Mouse (Mus musculus) liver, postnatal 0 days (tissue): Measurements from ENCODE around the gene Ntrk3. TPM values are rescaled to one million over a fixed set of nuclear protein-coding genes. Genes with fewer than 3 reads are reported as not detected.

Experiments used
- ATAC-seq: fragments of 200-750 bp; cut with Nextera tagmentation; 2 replicates; pipeline ENCODE4 v1.8.0; 2017; ENCODE audit warnings: mild to moderate bottlenecking, moderate library complexity
- DNase-seq: peaks from one replicate; pipeline ENCODE4 v3.0.0-alpha.2; 2016
- H3K27ac ChIP-seq: fragments of 300-500 bp; sonication (generic); 2 replicates; pipeline ENCODE4 v1.5.1; 2014; ENCODE audit warnings: antibody characterized with exemption, moderate library complexity, mild to moderate bottlenecking, low read depth
- H3K27me3 ChIP-seq: fragments of 300-500 bp; sonication (generic); 2 replicates; pipeline ENCODE4 v1.6.1; 2014; ENCODE audit warnings: low read length, control low read depth, mixed read lengths; ENCODE audit not compliant: insufficient read depth
- H3K36me3 ChIP-seq: fragments of 300-500 bp; sonication (generic); replicated peaks from 2 replicates; pipeline ENCODE4 v1.6.1; 2014; ENCODE audit warnings: mild to moderate bottlenecking, control low read depth, low read length, moderate library complexity, mixed read lengths; ENCODE audit not compliant: insufficient read depth
- H3K4me1 ChIP-seq: fragments of 300-500 bp; sonication (generic); 2 replicates; pipeline ENCODE4 v1.6.1; 2014; ENCODE audit warnings: antibody characterized with exemption, mild to moderate bottlenecking, control low read depth; ENCODE audit not compliant: insufficient read depth
- H3K4me2 ChIP-seq: fragments of 300-500 bp; sonication (generic); 2 replicates; pipeline ENCODE4 v1.6.1; 2014; ENCODE audit warnings: low read depth, mild to moderate bottlenecking, low read length, moderate library complexity, mixed read lengths
- H3K4me3 ChIP-seq: fragments of 300-500 bp; sonication (generic); 2 replicates; pipeline ENCODE4 v1.5.1; 2014; ENCODE audit warnings: low read depth, low read length
- H3K9ac ChIP-seq: fragments of 300-500 bp; sonication (generic); replicated peaks from 2 replicates; pipeline ENCODE4 v1.6.1; 2014; ENCODE audit warnings: mild to moderate bottlenecking, moderate library complexity
- H3K9me3 ChIP-seq: fragments of 300-500 bp; sonication (generic); 2 replicates; pipeline ENCODE4 v1.6.1; 2016; ENCODE audit warnings: mild to moderate bottlenecking, control low read depth, low read length, mixed read lengths
- CTCF ChIP-seq: sonication (generic); IDR thresholded peaks from 2 replicates; pipeline ENCODE4 v1.5.1; 2016; ENCODE audit warnings: antibody characterized with exemption, low read depth
- EP300 ChIP-seq: IDR thresholded peaks from 2 replicates; pipeline ENCODE4 v1.6.1; 2016; ENCODE audit warnings: antibody characterized with exemption, low read depth, mild to moderate bottlenecking
- WGBS: fragments of 180-500 bp; shearing (Covaris S2); extraction: QIAGEN DNeasy Blood & Tissue Kit; methylation state at CpG from one replicate; pipeline ENCODE4 v1.1.7; 2014; ENCODE audit not compliant: insufficient replicate concordance; 5-methylcytosine and 5-hydroxymethylcytosine counted together
- polyA plus RNA-seq: library from polyadenylated mRNA; unstranded; fragments of >200 nt; fragmentation: Nextera tagmentation; extraction: Ambion mirVana; gene quantifications from 2 replicates; pipeline ENCODE4 v1.2.1, GENCODE M21; 2015

Ntrk3 gene
- polyA plus RNA-seq, 1 experiment from 2014 or later = 0.16 TPM

DNA sequence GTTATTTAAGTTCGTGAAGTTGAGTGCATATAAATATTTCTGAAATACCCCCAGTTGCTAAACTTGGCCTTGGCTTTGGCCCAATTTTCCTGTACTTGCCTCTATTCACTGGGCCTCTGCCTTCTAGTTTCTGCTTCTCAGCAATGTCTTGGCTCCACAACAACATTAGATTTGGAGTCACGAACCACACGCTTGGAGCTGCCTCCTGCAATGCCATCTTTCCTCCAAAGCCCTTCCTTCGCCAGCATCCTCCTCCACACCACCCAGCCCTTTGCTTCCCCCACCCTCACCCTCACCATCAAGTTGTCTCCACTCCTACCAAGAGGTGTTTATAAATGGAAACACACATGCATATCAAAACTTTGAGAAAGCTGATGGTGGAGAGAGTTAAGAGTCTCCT, 340.6 kb downstream of the Ntrk3 start:
- Histone ChIP-seq H3K36me3 (no peaks in the 10 kb centered on the region), H3K4me1 (no peaks in the 10 kb centered on the region), H3K9me3 (no peaks in the 10 kb centered on the region), H3K27me3 (no peaks in the 10 kb centered on the region), H3K4me2 (no peak overlapping the region), H3K9ac (no peak overlapping the region), H3K27ac (no peak overlapping the region), H3K4me3 (no peak overlapping the region)
- ATAC-seq (no peak), DNase-seq (no peak)
- 70% methylated on average over 4 of the region's 4 CpGs for WGBS
- TF ChIP-seq EP300 = no peak
- no peak for TF ChIP-seq CTCF

DNA sequence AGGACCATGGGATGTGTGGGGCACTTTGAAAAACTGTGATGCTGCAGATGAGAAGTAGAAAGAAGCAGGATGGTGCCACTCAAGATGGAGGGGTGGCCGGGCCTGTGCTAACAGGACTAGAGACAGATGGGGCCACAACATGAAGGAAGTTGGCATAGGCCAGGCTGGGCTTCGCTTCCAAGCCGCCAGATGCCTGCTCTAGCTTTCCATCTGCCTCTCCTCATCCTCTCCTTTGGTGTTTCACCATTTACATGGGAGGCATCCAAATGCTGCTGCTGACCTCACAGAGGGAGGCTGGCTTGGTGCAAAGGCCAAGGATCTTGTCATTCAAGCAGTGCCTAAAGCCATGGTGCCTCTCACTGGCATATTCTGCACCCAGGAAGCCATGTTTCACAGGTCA, 347.8 kb downstream of the Ntrk3 start:
- Histone ChIP-seq H3K9ac (no peak overlapping the region), H3K4me2 (no peak overlapping the region), H3K27me3 (no peaks in the 10 kb centered on the region), H3K36me3 (no peaks in the 10 kb centered on the region), H3K4me3 (no peak overlapping the region), H3K4me1 (no peaks in the 10 kb centered on the region), H3K27ac (no peak overlapping the region), H3K9me3 (no peaks in the 10 kb centered on the region)
- no peak for ATAC-seq
- no peak for DNase-seq
- WGBS = 79% methylated on average over 3 of the region's 3 CpGs
- TF ChIP-seq CTCF = no peak
- TF ChIP-seq EP300 = no peak

DNA sequence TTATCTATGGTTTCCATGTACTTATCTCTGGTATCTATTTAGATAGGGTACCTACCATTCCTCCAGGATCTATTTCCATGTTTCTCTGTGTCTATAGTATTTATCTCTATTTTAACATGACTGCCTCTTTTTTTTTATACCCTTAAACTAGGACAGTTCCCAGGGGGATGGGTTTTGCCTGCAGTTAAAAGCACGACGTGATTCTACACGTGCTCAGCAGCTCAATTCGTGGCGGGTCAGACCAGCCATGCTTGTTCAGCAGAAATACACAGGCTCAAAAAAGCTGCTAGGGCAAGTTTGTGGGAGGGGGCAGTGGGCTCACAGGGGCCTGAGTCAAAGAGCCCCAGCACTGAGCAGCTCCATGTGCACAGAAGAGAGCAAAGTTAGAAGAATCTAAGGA, 349.7 kb downstream of the Ntrk3 start:
- no peak for DNase-seq
- Histone ChIP-seq H3K9me3 (no peaks in the 10 kb centered on the region), H3K36me3 (no peaks in the 10 kb centered on the region), H3K4me2 (no peak overlapping the region), H3K9ac (no peak overlapping the region), H3K4me3 (no peak overlapping the region), H3K27me3 (no peaks in the 10 kb centered on the region), H3K27ac (no peak overlapping the region), H3K4me1 (no peaks in the 10 kb centered on the region)
- 85% methylated on average over 5 of the region's 5 CpGs for WGBS
- TF ChIP-seq CTCF = no peak
- TF ChIP-seq EP300 = no peak
- no peak for ATAC-seq

DNA sequence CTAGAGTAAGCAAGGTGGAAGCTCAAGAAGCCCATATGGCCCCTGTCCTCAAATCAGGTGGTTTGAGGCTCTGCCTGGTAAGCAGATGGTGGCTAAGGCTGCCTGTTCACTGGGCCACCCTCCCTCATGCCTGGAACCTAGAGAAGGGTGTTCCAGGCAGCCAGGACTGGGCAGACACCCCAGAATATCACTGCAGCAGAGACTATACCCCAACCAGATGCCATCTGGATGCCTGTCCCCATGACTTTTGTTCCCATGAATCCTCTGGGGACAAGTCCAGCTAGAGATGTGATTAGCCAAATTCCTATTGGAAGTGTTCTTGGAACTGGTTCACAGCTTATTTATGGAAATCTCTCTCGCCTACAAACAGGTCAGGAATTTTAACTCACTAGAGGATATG, 351.8 kb downstream of the Ntrk3 start:
- TF ChIP-seq CTCF = no peak
- no peak for TF ChIP-seq EP300
- 42% methylated on average over 1 of the region's 1 CpGs for WGBS
- no peaks in the 10 kb centered on the region for H3K36me3 ChIP-seq
- H3K27ac ChIP-seq = no peak overlapping the region
- no peaks in the 10 kb centered on the region for H3K4me1 ChIP-seq
- DNase-seq (no peak), ATAC-seq (no peak)
- H3K9me3 ChIP-seq = no peaks in the 10 kb centered on the region
- no peak overlapping the region for H3K9ac ChIP-seq
- H3K4me3 ChIP-seq = no peak overlapping the region
- H3K4me2 ChIP-seq = no peak overlapping the region
- no peaks in the 10 kb centered on the region for H3K27me3 ChIP-seq

DNA sequence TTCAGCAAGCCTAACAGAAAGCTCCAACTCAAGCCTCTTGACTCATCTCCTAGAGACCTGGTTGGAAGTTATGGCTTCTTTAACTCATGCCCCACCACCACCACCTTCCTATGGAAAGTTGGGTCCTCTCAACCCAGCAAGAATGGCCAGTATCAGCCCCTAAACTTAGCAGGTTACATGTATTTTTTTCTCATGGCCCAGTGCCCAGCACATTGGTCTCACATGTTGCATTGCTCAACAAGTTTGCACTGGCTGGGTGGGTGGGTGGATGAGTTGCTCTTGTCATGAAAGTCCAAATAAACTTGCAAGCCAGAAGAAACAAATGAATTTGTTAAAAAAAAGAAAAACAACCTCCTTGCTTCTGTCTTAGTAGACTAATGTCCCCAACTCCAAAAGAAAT, 353.7 kb downstream of the Ntrk3 start:
- no peaks in the 10 kb centered on the region for H3K9me3 ChIP-seq
- H3K4me2 ChIP-seq = no peak overlapping the region
- no peaks in the 10 kb centered on the region for H3K27me3 ChIP-seq
- no peak overlapping the region for H3K9ac ChIP-seq
- no peaks in the 10 kb centered on the region for H3K36me3 ChIP-seq
- H3K27ac ChIP-seq = no peak overlapping the region
- no peak for DNase-seq
- H3K4me3 ChIP-seq = no peak overlapping the region
- no peak for ATAC-seq
- no peaks in the 10 kb centered on the region for H3K4me1 ChIP-seq
- no peak for TF ChIP-seq EP300
- no peak for TF ChIP-seq CTCF

DNA sequence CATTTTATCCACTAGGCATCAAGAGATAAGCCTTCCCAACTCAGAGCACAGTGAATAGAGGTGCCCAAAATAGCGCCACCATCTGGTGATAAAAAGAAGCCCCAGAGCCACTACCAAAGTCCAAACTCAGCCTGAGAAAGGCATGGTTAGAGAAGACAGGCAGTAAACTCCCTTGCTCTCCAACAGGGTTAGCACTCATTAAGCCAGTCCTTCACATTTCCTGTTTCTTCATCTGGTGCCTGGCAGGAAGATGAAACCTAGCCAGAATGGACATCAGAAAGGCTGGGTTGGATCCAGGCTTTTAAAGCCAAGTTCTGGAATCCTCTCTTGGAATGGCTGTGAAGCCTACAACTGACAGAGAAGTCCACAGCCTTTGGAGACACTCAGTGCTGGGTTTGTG, 355.7 kb downstream of the Ntrk3 start:
- H3K9ac ChIP-seq = no peak overlapping the region
- H3K4me2 ChIP-seq = no peak overlapping the region
- no peaks in the 10 kb centered on the region for H3K9me3 ChIP-seq
- WGBS = 38% methylated on average over 1 of the region's 1 CpGs
- no peaks in the 10 kb centered on the region for H3K4me1 ChIP-seq
- no peaks in the 10 kb centered on the region for H3K27me3 ChIP-seq
- H3K4me3 ChIP-seq = no peak overlapping the region
- DNase-seq = no peak
- H3K27ac ChIP-seq = no peak overlapping the region
- TF ChIP-seq CTCF = no peak
- TF ChIP-seq EP300 = no peak
- ATAC-seq = no peak
- no peaks in the 10 kb centered on the region for H3K36me3 ChIP-seq

DNA sequence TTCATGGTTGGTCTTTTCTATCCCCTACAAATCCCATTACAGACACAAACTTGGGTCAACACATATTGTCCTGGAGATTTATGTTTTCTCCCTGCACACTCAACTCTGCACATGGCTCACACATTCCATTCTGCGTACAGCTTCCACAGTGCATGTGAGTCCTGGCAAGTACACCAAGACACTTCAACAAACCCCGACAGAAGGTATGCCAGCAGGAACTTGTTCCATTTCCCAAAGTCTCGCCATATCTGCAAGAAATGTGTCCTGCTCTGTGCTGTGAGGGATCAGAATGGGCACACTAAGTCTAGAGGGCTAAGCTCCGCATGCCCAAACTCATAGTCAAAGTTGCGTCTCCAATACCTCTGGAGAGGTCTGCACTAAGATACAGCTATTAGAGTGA, 358.0 kb downstream of the Ntrk3 start:
- no peak overlapping the region for H3K27ac ChIP-seq
- no peaks in the 10 kb centered on the region for H3K36me3 ChIP-seq
- DNase-seq (no peak), ATAC-seq (no peak)
- TF ChIP-seq CTCF (no peak), EP300 (no peak)
- no peaks in the 10 kb centered on the region for H3K4me1 ChIP-seq
- no peak overlapping the region for H3K4me2 ChIP-seq
- H3K4me3 ChIP-seq = no peak overlapping the region
- H3K9me3 ChIP-seq = no peaks in the 10 kb centered on the region
- 75% methylated on average over 5 of the region's 5 CpGs for WGBS
- no peak overlapping the region for H3K9ac ChIP-seq
- H3K27me3 ChIP-seq = no peaks in the 10 kb centered on the region
